Mouse (Mus musculus): ENCODE results near the gene Ddost. TPM values are rescaled to one million over a fixed set of nuclear protein-coding genes. Genes with fewer than 3 reads are reported as not detected.
A peak's percentile ranks its signal among the peaks of the same experiment; 100 is the strongest.
"Not testable (repeated sequence)": the region's sequence is repeated elsewhere in the genome, so short reads cannot be mapped to it uniquely, and the experiment has no call there.

The Ddost gene
- total RNA-seq, 2 experiments from 2014 or later = 92.3 to 104 TPM

DNA sequence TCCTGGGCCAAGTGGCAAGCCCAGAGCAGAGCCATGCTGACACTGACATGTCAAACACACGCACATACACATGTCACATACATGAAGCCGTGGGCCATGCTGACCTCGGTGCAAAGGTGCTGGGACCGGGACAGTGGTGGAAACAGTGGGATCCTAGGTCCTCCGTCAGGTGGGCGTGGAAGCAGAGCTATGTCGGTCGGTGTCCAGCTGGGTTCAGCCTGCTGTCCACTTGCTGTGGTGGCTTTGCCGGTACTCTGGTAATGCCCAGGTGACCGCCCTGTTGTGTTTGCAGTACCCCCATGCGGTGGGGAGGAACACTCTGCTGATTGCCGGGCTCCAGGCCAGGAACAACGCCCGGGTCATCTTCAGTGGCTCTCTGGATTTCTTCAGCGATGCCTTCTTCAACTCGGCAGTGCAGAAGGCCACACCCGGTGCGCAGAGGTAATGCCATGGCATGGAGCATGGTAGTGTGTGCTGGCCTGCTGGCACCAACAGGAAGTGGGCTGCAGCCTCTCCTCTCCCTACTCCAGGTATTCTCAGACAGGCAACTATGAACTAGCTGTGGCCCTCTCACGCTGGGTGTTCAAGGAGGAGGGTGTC lies 5.9 kb downstream of the Ddost start:
- no peak for DNase-seq (ENCODE audit: extremely low spot score in 1 of 2, low spot score in 1 of 2)

DNA sequence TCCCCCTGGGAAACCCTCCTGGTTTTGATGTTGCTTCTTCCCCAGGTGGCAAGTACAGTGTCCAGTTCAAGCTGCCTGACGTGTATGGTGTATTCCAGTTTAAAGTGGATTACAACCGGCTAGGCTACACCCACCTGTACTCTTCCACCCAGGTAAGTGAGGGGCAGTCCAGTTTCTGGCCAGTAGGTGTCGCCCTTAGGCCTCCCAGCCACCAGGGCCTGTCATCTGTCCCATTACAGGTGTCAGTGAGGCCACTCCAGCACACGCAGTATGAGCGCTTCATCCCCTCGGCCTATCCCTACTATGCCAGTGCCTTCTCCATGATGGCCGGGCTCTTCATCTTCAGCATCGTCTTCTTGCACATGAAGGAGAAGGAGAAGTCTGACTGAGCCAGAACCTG lies 7.1 kb downstream of the Ddost start:
- DNase-seq (ENCODE audit: extremely low spot score in 1 of 2, low spot score in 1 of 2) = peak in 1 of 2 experiments; percentile 56

DNA sequence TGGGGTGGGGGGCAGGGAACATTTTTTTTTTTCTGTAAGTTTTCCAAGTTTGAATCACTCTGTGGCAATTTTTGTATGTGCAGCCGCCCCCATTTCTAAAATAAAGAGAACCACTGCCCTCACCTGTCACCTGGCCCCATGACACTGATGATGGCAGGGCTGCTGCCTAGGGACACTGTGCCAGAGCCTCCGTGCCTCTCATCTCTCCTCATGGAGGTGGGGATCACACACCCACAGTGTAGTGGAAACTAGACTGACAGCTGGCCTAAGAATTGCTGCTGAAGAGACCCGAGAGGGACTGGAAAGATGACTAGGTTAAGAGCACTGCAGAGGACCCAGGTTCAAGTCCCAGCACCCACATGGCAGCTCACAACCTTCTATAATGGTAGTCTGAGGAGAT lies 7.6 kb downstream of the Ddost start:
- DNase-seq (ENCODE audit: extremely low spot score in 1 of 2, low spot score in 1 of 2) = no peak

DNA sequence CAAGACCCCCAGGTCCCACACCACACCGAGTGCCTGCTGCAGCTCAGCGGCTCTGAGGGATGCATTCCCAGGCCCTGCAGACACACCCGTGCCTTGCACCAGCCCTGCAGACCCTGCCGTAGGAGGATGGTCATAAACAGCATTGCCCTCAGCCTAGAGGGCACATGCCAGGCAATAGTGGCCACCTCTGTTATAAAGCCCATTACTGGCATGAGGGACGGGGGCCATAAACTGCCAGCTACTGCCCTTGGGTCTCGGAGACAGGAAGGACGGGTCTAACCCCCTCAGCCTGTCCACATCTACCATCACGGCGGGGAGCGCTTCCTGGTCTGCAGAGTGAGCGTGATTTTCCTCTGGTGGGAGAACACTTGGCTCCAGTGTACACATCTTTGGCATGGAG lies 8.5 kb downstream of the Ddost start:
- DNase-seq (ENCODE audit: extremely low spot score in 1 of 2, low spot score in 1 of 2) = no peak

DNA sequence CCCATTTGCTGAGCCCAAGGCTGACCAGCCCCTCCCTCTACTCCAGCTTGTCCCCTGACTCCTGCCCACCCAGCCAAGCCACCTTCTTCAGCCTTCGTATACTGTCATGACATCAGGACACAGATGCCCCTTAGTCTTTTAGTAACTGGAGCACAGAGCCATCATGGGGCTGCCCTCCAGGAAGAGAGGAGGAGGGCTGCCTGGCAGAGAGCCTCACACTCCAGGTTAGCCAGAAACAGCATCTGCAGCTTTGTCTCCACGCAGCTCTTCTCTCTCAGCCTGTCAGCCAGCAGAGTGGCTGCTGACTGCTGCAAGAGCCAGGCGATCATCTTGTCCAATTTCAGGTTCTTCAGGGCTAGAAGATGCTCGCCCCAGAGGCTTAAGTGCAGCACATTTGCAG lies 9.3 kb downstream of the Ddost start:
- DNase-seq (ENCODE audit: extremely low spot score in 1 of 2, low spot score in 1 of 2) = no peak

DNA sequence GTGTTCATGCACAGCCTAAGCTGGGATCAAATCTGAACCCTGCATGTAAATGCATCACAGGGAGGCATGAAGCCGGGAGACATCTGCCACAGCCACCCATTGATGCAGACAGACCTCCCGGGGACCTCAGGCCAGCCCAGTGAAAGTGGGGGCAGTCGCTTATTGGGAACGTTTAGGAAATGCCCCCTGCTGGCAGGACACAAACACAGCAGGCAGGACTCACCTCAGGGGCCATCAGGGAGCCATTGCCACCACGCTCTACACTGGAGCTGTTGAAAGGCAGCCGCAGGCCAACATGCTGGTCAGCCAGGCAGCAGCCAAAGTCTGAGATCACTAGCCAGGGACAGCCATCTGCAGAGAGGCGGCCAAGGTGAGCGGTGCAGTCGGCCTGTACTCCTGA lies 11.3 kb downstream of the Ddost start:
- DNase-seq (ENCODE audit: extremely low spot score in 1 of 2, low spot score in 1 of 2) = no peak

DNA sequence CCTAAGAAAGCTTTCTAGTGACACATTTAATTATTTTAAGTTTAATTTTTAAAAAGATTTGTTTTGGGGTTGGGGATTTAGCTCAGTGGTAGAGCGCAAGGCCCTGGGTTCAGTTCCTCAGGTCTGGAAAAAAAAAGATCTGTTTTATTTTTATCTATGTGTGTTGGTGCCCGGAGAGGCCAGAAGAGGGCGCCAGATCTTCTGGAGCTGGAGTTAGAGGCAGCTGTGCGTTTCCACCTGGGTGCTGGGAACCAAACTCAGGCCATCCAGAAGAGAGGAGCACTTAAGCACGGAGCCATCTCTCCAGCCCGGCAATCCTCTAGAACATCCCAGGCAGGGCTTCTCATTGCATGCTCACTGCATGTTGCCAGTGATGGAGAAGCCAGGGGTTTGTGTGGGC lies 11.8 kb downstream of the Ddost start:
- DNase-seq (ENCODE audit: extremely low spot score in 1 of 2, low spot score in 1 of 2) = no peak

DNA sequence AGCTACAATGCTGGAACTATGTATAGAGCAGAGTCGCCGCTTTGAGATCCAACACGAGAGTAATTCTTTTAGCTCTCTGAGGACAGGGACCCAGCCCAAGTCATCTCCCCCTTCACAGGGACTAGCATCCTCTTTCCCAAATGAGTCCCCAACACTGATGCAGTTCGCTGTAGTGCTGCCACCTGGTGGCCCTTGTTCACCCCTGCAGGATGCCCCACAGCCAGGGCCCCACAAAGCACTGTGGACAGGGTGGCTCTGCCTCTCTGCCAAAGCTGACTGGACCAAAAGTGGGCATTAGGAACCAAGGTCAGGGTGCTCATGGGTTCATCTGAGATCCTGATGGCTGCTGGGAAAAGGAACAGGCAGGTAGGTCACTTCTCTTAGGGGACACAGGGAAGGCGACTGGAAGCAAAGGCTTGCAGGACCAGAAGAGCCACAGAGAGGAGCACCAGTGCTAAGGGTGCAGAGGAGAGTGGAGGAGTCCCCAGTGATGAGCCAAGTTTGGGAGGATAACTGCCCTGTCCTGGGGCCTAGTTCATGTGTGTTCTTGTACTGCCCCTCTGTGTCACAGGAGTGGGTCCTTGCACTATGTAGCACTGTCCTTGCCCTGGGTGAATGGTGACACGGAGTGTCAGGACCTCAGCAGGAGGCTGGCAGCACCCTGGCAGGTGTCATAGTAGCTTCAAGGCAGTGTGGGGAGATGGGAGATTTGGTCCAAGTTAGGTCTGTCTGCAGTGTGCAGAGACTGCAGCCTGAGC lies 14.2 kb downstream of the Ddost start:
- DNase-seq (ENCODE audit: extremely low spot score in 1 of 2, low spot score in 1 of 2) = peak; percentile 48 to 72

DNA sequence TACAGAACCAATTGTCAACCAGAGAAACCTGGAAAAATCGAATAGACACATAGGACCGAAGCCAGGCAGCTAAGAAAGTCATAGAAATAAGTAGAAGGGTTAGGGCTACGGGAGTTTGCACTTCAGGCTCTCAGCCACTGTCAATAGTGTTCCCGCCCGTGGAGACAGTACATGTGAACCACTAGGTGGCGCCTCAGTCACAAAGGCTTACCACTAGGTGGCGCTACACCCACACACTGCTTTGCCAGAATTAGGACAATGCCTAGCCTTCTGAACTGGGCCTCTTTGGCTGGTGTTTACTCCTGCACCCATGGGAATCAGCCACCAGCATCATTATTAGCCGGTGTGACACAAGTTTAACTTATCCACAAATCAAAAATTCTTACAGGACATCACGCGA lies 15.0 kb downstream of the Ddost start:
- peak; percentile 76 to 89 for DNase-seq (ENCODE audit: extremely low spot score in 1 of 2, low spot score in 1 of 2)

DNA sequence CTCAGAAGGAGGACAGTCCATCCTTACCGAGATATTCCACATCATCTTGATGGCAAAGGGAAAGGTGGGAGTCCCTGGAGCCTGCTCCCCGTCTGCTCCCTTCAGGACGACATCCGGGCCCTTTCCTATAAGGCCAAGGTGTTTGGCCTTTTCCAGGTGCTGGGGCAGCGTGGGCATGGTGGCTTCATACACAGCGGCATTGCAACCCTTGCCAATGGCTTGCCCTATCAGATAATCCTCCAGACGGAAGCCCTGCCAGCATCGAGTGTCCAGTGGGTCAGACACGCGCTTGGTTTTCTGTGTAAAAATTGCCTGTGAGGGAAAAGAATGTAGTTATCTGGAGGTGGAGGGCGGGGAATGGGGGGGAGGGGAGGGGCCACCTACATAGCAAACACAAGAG lies 16.2 kb downstream of the Ddost start:
- DNase-seq (ENCODE audit: extremely low spot score in 1 of 2, low spot score in 1 of 2) = no peak

DNA sequence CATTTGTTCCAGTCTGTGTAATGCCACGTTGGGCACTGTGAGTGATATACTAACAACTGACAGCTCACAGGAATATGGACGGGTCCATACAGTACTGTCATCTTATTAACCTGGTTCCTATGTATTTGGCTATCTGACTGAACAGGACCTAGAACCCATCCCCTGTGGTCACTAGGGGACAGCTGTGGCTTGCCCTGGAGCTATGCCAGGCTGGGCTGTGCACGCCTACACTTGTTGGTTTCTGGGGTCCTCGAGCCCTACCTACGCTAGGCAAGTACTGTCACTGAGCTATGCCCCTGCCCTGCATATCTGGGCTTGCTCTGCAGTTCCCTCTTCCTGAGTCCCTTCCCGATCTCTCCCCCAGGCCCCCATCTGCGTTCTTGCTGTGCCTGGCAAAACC lies 17.0 kb downstream of the Ddost start:
- no peak for DNase-seq (ENCODE audit: extremely low spot score in 1 of 2, low spot score in 1 of 2)

DNA sequence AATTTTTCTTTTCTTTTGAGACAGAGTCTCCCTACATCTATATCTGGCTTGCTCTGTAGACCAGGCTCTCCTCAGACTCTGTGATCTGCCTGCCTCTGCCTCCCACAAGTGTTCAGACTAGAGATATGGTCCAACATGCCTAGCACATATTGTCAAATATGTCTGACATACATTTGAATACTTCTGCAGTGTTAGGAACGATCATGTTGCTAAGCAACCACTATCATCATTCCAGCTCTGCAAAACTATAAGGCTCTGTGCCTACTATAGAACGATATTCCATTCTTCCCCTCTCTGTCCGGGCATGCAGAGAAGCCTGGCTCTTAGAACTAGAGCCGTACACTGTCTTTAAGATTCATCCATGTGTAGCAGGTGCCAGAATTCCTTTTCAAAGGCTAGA lies 18.2 kb downstream of the Ddost start:
- DNase-seq (ENCODE audit: extremely low spot score in 1 of 2, low spot score in 1 of 2) = no peak

DNA sequence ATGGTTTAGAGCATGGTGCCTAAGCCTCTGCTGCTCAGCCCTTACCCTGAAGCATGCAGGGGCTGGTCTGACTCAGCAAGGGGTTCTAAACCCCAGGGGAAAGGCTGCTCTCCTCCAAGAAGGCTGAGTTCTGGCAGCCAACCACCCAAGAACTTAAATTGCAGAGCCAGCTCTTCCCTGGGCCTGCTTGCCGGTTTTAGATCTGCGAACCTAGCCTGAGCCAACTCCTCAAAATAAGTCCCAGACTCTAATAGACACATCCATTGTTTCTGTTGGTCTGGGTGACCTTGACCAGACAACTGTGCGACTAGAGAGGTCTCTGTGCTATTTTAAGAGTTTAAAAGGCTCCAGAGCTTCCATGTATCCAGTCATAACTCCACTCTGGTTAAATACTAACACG lies 19.2 kb downstream of the Ddost start:
- DNase-seq (ENCODE audit: extremely low spot score in 1 of 2, low spot score in 1 of 2) = no peak

DNA sequence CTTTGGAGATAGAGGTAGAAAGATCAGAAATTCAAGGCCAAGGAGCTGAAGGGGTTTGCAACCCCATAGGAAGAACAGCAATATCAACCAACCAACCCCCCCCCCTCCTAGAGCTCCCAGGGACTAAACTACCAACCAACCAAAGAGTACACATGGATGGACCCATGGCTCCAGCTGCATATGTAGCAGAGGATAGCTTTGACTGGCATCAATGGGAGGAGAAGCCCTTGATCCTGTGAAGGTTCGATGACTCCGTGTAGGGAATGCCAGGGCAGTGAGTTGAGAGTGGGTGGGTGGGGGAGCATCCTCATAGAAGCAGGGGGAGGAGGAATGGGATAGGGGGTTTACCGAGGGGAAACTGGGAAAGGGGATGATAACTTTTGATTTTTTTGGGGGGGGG lies 19.9 kb downstream of the Ddost start:
- DNase-seq (ENCODE audit: extremely low spot score in 1 of 2, low spot score in 1 of 2) = no peak

DNA sequence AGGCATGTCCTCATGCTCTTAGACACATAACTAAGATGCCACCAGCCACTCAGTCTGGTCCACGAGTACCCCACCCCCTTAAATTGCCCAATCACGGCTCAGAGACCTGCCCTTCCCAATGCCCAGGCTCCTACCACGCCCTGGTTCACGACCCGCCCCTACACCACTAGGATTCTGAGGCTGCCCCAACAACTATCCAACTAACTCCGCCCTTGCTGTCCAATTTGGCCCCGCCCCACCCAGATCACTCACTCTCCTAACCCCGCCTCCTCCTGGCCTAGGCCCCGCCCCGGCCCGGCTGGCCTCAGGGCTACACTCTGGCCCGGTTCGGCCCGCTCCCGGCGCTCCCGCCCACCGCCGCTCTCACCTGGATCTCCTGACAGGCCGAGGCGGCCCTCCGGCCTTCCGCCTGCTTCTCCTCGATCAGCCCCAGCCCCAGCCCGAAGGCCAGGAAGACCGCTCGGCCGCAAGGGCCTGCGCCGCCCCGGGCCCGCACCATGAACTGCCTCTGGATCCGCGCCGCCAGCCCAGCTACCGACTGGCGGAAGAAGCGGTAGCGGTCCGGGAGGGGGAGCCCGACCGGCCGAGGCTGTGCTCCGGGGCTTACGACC lies 21.0 kb downstream of the Ddost start:
- peak; percentile 77 to 82 for DNase-seq (ENCODE audit: extremely low spot score in 1 of 2, low spot score in 1 of 2)

DNA sequence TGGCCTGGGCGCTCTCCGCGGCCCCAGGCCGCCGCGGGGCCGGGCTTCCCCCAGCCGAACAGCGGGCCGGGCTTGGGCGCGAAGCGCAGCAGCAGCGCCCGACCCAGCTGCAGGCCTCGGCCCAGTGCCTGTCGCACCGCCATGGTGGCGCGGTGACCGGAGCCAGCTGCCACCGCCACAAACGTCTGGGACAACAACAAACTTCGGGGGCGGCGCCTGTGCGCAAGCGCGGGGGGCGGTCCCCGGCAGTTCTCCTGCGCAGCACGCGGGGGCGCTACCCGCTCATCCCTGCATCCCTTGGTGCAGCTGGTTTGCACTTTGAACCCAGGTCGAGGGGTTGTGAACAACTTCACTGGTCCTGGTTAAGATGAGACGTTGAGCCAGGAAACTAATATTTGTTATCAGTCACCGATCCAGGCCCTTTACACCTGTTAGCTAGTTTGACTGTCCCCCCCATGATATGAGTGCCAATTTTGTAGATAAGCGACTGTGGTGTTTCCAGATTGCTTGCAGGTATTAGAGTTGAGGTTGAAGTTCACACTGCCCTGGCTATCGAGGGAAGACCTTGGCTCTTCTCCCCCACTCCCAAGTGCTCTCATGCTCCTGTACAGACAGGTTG lies 21.7 kb downstream of the Ddost start, which contains the start of gene Pink1:
Gene Pink1, minus strand, starts transcription at position 231 of the 619 bp plus-strand sequence.
- peak; percentile 91 to 95 for DNase-seq (ENCODE audit: extremely low spot score in 1 of 2, low spot score in 1 of 2)

DNA sequence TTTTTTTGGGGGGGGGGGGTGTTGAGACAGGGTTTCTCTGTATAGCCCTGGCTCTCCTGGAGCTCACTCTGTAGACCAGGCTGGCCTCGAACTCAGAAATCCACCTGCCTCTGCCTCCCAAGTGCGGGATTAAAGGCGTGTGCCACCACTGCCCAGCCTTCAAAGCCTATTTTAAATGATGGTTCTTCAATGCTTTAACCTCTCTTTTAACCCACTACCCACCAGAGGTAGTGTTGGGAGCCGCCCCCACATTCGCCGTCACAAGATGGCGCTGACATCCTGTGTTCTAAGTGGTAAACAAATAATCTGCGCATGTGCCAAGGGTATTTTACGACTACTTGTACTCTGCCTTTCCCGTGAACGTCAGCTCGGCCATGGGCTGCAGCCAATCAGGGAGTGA lies 22.6 kb downstream of the Ddost start:
- DNase-seq (ENCODE audit: extremely low spot score in 1 of 2, low spot score in 1 of 2) = not testable (repeated sequence)

DNA sequence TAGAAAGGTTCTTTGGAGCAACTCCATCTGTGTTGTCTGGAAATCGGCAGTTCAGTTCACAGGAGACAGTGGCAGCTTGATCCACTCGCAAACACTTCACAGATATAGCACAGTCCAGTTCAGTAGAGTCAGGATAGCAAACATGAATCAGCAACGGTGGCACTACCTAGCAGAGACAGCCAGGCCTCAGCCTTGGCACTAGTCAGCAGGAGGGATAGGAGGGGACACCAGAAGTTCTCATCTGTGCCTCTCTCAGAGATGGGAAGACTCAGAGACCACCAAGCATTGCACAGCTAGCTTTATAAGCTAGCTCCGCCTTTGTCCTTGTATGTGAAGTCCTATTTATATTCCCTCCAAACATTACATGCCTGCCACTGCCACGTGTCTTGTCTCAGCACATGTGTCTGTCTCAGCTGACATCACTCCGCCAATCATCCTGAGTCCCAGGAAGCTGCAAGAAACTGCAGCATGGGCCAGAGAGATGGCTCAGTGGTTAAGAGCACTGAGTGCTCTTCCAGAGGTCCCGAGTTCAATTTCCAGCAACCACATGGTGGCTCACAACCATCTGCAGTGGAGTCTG lies 23.5 kb downstream of the Ddost start:
- DNase-seq (ENCODE audit: extremely low spot score in 1 of 2, low spot score in 1 of 2) = no peak

DNA sequence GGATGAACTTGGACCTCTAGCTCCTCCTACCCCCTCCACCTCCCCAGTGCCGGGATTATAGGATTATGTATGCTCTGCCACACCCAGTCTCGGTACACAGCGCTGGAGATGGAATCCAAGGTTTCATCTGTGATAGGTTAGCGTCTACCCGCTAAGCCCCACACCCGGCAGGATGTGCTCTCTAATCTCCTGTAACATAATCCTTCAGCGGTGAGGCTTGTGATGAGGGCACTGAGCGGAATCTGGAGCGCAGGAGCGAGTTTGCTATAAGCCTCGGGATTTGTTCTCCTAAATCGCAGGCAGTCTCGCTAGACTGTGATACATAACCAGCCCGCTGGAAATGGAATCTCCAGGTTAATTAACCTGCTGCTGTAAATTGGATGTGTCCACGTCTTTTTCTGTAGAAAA lies 25.7 kb downstream of the Ddost start:
- no peak for DNase-seq (ENCODE audit: extremely low spot score in 1 of 2, low spot score in 1 of 2)

DNA sequence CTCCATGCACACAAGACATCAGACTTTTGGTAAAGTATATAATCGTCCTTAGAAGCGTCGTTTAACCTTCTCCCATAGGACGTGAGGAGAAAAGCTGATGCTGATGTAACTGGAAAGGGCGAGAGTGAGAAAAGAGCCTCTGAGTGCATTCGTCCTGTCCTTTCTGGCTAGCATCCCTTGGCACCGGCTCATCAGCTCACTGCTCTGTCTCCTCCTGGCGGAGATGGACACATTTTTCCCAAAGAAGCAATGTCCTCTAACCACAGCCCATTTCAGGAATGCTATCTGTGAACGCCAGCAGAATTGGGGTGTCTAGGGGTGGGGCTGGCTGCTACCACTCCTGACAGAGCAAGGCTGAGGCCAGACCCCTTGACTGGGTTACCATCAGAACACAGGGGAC lies 27.1 kb downstream of the Ddost start:
- DNase-seq (ENCODE audit: extremely low spot score in 1 of 2, low spot score in 1 of 2) = no peak

DNA sequence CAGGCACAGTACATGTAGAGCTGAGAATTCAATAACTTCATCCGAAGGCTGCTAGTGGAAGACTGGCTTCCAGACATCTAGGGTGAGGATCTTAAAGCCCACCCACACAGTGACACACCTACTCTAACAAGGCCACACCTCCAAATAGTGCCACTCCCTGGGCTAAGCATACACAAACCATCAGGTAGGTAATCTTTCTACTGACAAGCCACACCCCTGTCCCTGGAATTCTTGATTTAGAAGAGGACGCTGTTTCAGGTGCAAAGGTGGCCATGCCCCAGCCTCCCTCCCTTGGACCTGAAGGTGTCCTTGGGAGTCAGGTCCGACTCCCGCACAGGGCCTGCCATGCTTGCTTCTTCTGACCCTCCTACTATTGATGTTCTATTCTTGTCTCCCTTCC lies 28.6 kb downstream of the Ddost start:
- DNase-seq (ENCODE audit: extremely low spot score in 1 of 2, low spot score in 1 of 2) = no peak
